Mouse (Mus musculus): ENCODE data around the gene Csf1. TPM values are rescaled to one million over a fixed set of nuclear protein-coding genes. Genes with fewer than 3 reads are reported as not detected.

Csf1 gene
- polyA plus RNA-seq (2014; fragmentation: Nextera tagmentation; extraction: Ambion mirVana), result 18.1 and 21.4 TPM in 2 replicates

DNA sequence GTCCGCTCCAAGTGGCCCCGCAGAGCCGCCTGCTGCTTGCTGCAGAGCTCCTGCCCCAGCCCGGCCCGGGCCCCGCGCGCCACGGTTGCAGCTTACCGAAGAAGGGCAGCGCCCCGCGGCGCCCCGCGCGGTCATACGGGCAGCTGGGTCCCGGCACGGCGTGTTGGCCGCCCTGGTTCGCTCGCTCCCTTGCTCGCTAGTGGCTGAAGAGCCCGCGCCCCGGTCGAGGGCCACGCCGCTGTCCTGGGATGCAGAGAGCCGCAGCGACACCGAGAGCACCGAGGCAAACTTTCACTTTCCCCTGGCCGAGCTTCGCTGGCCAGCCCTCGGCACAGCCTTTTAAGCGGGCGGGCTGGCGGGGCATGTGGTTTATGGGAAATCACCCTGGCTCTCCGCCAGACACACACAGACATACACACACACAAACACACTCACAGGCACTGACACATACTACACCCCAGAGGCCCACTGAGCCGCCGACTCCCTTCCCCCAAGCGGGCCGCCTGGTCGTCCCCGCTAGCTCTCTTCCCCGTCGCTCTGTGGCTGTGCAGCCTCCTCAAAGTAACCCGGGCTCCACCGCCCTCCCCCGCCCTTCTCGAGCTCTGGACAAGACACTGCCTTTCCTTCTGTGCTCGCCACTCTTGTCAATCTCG lies at the start of gene Csf1:
Gene Csf1 (minus strand): TSS at position 541 of the 653 bp plus-strand sequence.
- Histone ChIP-seq H3K27ac (replicated peaks; ENCODE audit: low read depth, low read length) (peak within 1 kb of the TSS; percentile 83), H3K4me3 (ENCODE audit: low read depth, low read length) (peak within 1 kb of the TSS; percentile 81), H3K9ac (ENCODE audit: low read depth, low read length) (peak within 1 kb of the TSS; percentile 93), H3K4me2 (ENCODE audit: low read depth, low read length) (peak within 1 kb of the TSS; percentile 92), H3K27me3 (replicated peaks; ENCODE audit: control insufficient read depth, insufficient read depth, low read length) (0 out of 2 replicates have a peak, but pooled peaks cover 2% of the 10 kb centered on the region), H3K9me3 (ENCODE audit: control insufficient read depth, low read length) (no peaks in the 10 kb centered on the region), H3K36me3 (ENCODE audit: control insufficient read depth, insufficient read depth, low read length) (peaks cover 10% of the 10 kb centered on the region; the same call in 1 of the 2 replicates), H3K4me1 (ENCODE audit: control insufficient read depth, insufficient read depth, low read length) (peaks cover 14% of the 10 kb centered on the region)
- ATAC-seq (ENCODE audit: low read depth) (peak; percentile 83), DNase-seq (ENCODE audit: low spot score) (peak; percentile 90)
- WGBS, result 0% methylated on average over 28 of the region's 56 CpGs

DNA sequence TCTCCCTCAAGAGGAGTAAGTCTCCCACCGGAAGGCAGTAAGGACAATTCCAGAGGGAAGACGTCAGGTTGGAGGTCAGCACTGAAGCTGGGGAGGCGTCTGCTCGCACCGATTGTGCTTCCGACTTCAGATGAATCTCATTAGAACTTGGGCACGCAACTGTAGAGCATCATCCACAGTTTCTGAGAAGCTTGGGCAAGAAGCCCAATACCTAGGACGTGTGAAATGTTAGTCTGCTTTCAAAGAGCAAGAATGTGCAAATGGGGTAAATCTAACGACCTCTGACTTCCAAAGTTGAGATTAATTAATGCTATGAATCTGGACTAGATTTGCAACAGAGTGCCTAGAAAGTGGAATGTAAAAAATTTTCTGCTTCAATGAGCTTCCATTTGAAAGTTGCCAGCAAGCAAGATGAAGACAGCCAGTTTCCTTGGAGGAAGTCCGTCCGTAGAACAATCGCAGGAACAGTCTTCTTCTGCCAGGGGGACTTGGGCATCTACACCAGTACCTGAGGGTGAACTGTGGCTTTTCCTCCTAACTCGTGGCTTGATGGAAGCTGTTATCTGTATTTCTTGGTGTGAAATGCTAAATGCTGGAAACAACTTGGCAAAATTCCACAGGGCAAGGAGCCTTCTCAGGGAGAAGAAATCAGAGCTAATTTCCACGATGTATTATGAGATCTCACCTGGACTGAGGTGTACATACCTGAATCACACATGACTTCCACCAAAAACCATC lies 47.9 kb upstream of the Csf1 start:
- H3K27ac ChIP-seq (replicated peaks; ENCODE audit: low read depth, low read length), result peak overlapping the region; percentile 44; the same call in 1 of the 2 replicates

GRCm38 (mm10) chr3:107807386-107807974 lies 47.2 kb upstream of the Csf1 start:
- no peaks in the 10 kb centered on the region for H3K9me3 ChIP-seq (ENCODE audit: control insufficient read depth, low read length)
- peaks cover 13% of the 10 kb centered on the region for H3K4me1 ChIP-seq (ENCODE audit: control insufficient read depth, insufficient read depth, low read length)
- no peak overlapping the region for H3K4me3 ChIP-seq (ENCODE audit: low read depth, low read length)
- H3K4me2 ChIP-seq (ENCODE audit: low read depth, low read length), result no peak overlapping the region
- no peak for DNase-seq (ENCODE audit: low spot score)
- peak overlapping the region; percentile 44; the same call in 1 of the 2 replicates for H3K27ac ChIP-seq (replicated peaks; ENCODE audit: low read depth, low read length)
- H3K9ac ChIP-seq (ENCODE audit: low read depth, low read length), result no peak overlapping the region
- WGBS, result 39% methylated on average over 6 of the region's 6 CpGs
- ATAC-seq (ENCODE audit: low read depth), result no peak
- no peaks in the 10 kb centered on the region for H3K27me3 ChIP-seq (replicated peaks; ENCODE audit: control insufficient read depth, insufficient read depth, low read length)
- H3K36me3 ChIP-seq (ENCODE audit: control insufficient read depth, insufficient read depth, low read length), result no peaks in the 10 kb centered on the region

More for the DNA sequence above, 47.9 kb upstream of the Csf1 start:
- H3K27me3 ChIP-seq (replicated peaks; ENCODE audit: control insufficient read depth, insufficient read depth, low read length), result no peaks in the 10 kb centered on the region
- WGBS, result 37% methylated on average over 14 of the region's 14 CpGs
- ATAC-seq (ENCODE audit: low read depth) (no peak), DNase-seq (ENCODE audit: low spot score) (no peak)
- peaks cover 13% of the 10 kb centered on the region for H3K4me1 ChIP-seq (ENCODE audit: control insufficient read depth, insufficient read depth, low read length)
- H3K4me2 ChIP-seq (ENCODE audit: low read depth, low read length), result 0 out of 2 replicates have a peak overlapping the region, but pooled peaks have one; percentile 0
- H3K9me3 ChIP-seq (ENCODE audit: control insufficient read depth, low read length), result no peaks in the 10 kb centered on the region
- H3K4me3 ChIP-seq (ENCODE audit: low read depth, low read length), result no peak overlapping the region
- H3K36me3 ChIP-seq (ENCODE audit: control insufficient read depth, insufficient read depth, low read length), result no peaks in the 10 kb centered on the region
- no peak overlapping the region for H3K9ac ChIP-seq (ENCODE audit: low read depth, low read length)

- Histone ChIP-seq H3K27me3 (replicated peaks; ENCODE audit: control insufficient read depth, insufficient read depth, low read length) (no peaks in the 10 kb centered on the region), H3K4me2 (ENCODE audit: low read depth, low read length) (no peak overlapping the region), H3K9ac (ENCODE audit: low read depth, low read length) (no peak overlapping the region), H3K27ac (replicated peaks; ENCODE audit: low read depth, low read length) (no peak overlapping the region), H3K9me3 (ENCODE audit: control insufficient read depth, low read length) (no peaks in the 10 kb centered on the region), H3K36me3 (ENCODE audit: control insufficient read depth, insufficient read depth, low read length) (no peaks in the 10 kb centered on the region), H3K4me1 (ENCODE audit: control insufficient read depth, insufficient read depth, low read length) (peaks cover 13% of the 10 kb centered on the region), H3K4me3 (ENCODE audit: low read depth, low read length) (no peak overlapping the region)
- 87% methylated on average over 1 of the region's 1 CpGs for WGBS
- DNase-seq (ENCODE audit: low spot score), result no peak
- no peak for ATAC-seq (ENCODE audit: low read depth)
These were observed 46.6 kb upstream of the Csf1 start for GRCm38 (mm10) chr3:107806916-107807315.

GRCm38 (mm10) chr3:107804799-107805198 lies 44.5 kb upstream of the Csf1 start:
- Histone ChIP-seq H3K4me2 (ENCODE audit: low read depth, low read length) (no peak overlapping the region), H3K4me3 (ENCODE audit: low read depth, low read length) (no peak overlapping the region), H3K27me3 (replicated peaks; ENCODE audit: control insufficient read depth, insufficient read depth, low read length) (no peaks in the 10 kb centered on the region), H3K36me3 (ENCODE audit: control insufficient read depth, insufficient read depth, low read length) (no peaks in the 10 kb centered on the region), H3K9ac (ENCODE audit: low read depth, low read length) (no peak overlapping the region), H3K27ac (replicated peaks; ENCODE audit: low read depth, low read length) (no peak overlapping the region), H3K9me3 (ENCODE audit: control insufficient read depth, low read length) (no peaks in the 10 kb centered on the region), H3K4me1 (ENCODE audit: control insufficient read depth, insufficient read depth, low read length) (peaks cover 13% of the 10 kb centered on the region)
- 91% methylated on average over 1 of the region's 1 CpGs for WGBS
- ATAC-seq (ENCODE audit: low read depth) (no peak), DNase-seq (ENCODE audit: low spot score) (no peak)

- peaks cover 2% of the 10 kb centered on the region for H3K4me1 ChIP-seq (ENCODE audit: control insufficient read depth, insufficient read depth, low read length)
- DNase-seq (ENCODE audit: low spot score) (no peak), ATAC-seq (ENCODE audit: low read depth) (no peak)
- 76% methylated on average over 8 of the region's 8 CpGs for WGBS
- no peak overlapping the region for H3K4me2 ChIP-seq (ENCODE audit: low read depth, low read length)
- no peak overlapping the region for H3K27ac ChIP-seq (replicated peaks; ENCODE audit: low read depth, low read length)
- no peaks in the 10 kb centered on the region for H3K9me3 ChIP-seq (ENCODE audit: control insufficient read depth, low read length)
- no peaks in the 10 kb centered on the region for H3K27me3 ChIP-seq (replicated peaks; ENCODE audit: control insufficient read depth, insufficient read depth, low read length)
- no peak overlapping the region for H3K9ac ChIP-seq (ENCODE audit: low read depth, low read length)
- no peak overlapping the region for H3K4me3 ChIP-seq (ENCODE audit: low read depth, low read length)
- no peaks in the 10 kb centered on the region for H3K36me3 ChIP-seq (ENCODE audit: control insufficient read depth, insufficient read depth, low read length)
These were observed 42.1 kb upstream of the Csf1 start for GRCm38 (mm10) chr3:107802185-107802946.

DNA sequence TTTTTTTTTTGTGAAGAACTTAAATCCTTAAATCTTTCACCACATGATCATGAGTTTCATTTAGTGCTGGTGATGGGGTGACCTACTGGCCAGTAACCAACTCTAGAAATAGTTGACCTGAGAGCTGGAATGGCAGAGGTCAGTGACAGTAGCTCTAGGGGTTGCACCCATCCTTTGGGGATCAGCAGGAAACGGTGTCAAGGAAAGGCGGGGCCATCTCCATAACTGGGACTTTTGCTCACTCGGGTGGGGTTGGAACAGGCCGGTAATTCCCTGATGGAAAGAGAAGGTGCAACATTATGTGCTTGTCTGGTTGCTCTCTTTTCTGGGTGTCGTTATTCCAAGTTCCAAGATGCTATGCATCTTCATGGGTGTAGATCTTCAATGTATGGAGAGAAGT lies 38.7 kb upstream of the Csf1 start:
- ATAC-seq (ENCODE audit: low read depth), result no peak
- Histone ChIP-seq H3K36me3 (ENCODE audit: control insufficient read depth, insufficient read depth, low read length) (no peaks in the 10 kb centered on the region), H3K4me3 (ENCODE audit: low read depth, low read length) (no peak overlapping the region), H3K9me3 (ENCODE audit: control insufficient read depth, low read length) (no peaks in the 10 kb centered on the region), H3K27ac (replicated peaks; ENCODE audit: low read depth, low read length) (no peak overlapping the region), H3K9ac (ENCODE audit: low read depth, low read length) (no peak overlapping the region), H3K27me3 (replicated peaks; ENCODE audit: control insufficient read depth, insufficient read depth, low read length) (no peaks in the 10 kb centered on the region), H3K4me2 (ENCODE audit: low read depth, low read length) (no peak overlapping the region), H3K4me1 (ENCODE audit: control insufficient read depth, insufficient read depth, low read length) (peaks cover 10% of the 10 kb centered on the region)
- WGBS, result 79% methylated on average over 5 of the region's 5 CpGs
- DNase-seq (ENCODE audit: low spot score), result no peak
